Comparison of ENCODE assay signal across 8 mouse cellular contexts in genomic region chr4:133338521-133339095, GRCm38 (mm10). TPM values are rescaled to one million over a fixed set of nuclear protein-coding genes. Genes with fewer than 3 reads are reported as not detected.
A peak's percentile ranks its signal among the peaks of the same experiment; 100 is the strongest.
DNase-seq lines count a peak whose midpoint lies in the region; ATAC-seq and TF ChIP-seq lines count a peak whose summit lies in the region.

No protein-coding gene starts in this region.

- peak; percentile 14; the same call in 1 of the 2 replicates for ATAC-seq in heart, embryonic 14.5 days (ENCODE audit: insufficient number of reproducible peaks, insufficient read depth, low FRiP score, low read depth)
- no peak for ATAC-seq in G1E (ENCODE audit: extremely low read depth, insufficient number of reproducible peaks, low FRiP score, poor library complexity, severe bottlenecking)
- peak; percentile 34 for ATAC-seq in liver, embryonic 13.5 days (ENCODE audit: low read depth)
- no peak; the same call in 1 of the 2 replicates for ATAC-seq in stomach, embryonic 16.5 days (ENCODE audit: insufficient read depth, low FRiP score)

- H3K9me3 ChIP-seq in heart, embryonic 14.5 days (ENCODE audit: control insufficient read depth, low read length), result no peaks in the 10 kb centered on the region
- no peaks in the 10 kb centered on the region for H3K9me3 ChIP-seq in G1E (replicated peaks)
- no peaks in the 10 kb centered on the region for H3K9me3 ChIP-seq in forebrain, embryonic 10.5 days
- H3K9me3 ChIP-seq in liver, embryonic 13.5 days (replicated peaks), result no peaks in the 10 kb centered on the region
- no peaks in the 10 kb centered on the region for H3K9me3 ChIP-seq in stomach, embryonic 16.5 days (replicated peaks; ENCODE audit: control insufficient read depth, low read length)

- H3K27me3 ChIP-seq in heart, embryonic 14.5 days (ENCODE audit: control insufficient read depth, insufficient read depth, low read length), result no peaks in the 10 kb centered on the region
- peaks cover 24% of the 10 kb centered on the region for H3K27me3 ChIP-seq in G1E (ENCODE audit: insufficient read depth, low read length)
- H3K27me3 ChIP-seq in forebrain, embryonic 10.5 days (ENCODE audit: poor library complexity, severe bottlenecking), result no peaks in the 10 kb centered on the region
- peaks cover 7% of the 10 kb centered on the region for H3K27me3 ChIP-seq in liver, embryonic 13.5 days
- no peaks in the 10 kb centered on the region for H3K27me3 ChIP-seq in stomach, embryonic 16.5 days (ENCODE audit: control insufficient read depth, insufficient read depth, low read length)

- under 1% methylated on average over 34 of the region's 39 CpGs for WGBS in heart, embryonic 14.5 days
- WGBS in forebrain, embryonic 10.5 days, result under 1% methylated on average over 39 of the region's 39 CpGs
- WGBS in liver, embryonic 13.5 days (ENCODE audit: insufficient replicate concordance), result 1% methylated on average over 39 of the region's 39 CpGs
- WGBS in stomach, embryonic 16.5 days, result under 1% methylated on average over 39 of the region's 39 CpGs

- H3K27ac ChIP-seq in heart, embryonic 14.5 days (replicated peaks in 1 of 2; ENCODE audit: control insufficient read depth in 1 of 2, insufficient read depth in 1 of 2, low read depth in 2 of 2, low read length in 2 of 2), result peak overlapping the region; percentile 21 to 72; a peak in 2 of 4 replicates
- peak overlapping the region; percentile 90 for H3K27ac ChIP-seq in forebrain, embryonic 10.5 days
- peak overlapping the region; percentile 86 for H3K27ac ChIP-seq in liver, embryonic 13.5 days
- peak overlapping the region; percentile 64 for H3K27ac ChIP-seq in stomach, embryonic 16.5 days (ENCODE audit: low read length)

- no peak for TF ChIP-seq CTCF in G1E (IDR thresholded peaks at IDR 0.05; ENCODE audit: low read depth, low read length)

- peak overlapping the region; percentile 56 to 95 for H3K4me3 ChIP-seq in heart, embryonic 14.5 days (ENCODE audit: control insufficient read depth in 1 of 2, insufficient read depth in 1 of 2, low read depth in 1 of 2, low read length in 2 of 2)
- peak overlapping the region; percentile 84 for H3K4me3 ChIP-seq in G1E (ENCODE audit: low read depth, low read length)
- peak overlapping the region; percentile 71 for H3K4me3 ChIP-seq in forebrain, embryonic 10.5 days
- peak overlapping the region; percentile 90 for H3K4me3 ChIP-seq in liver, embryonic 13.5 days (replicated peaks)
- peak overlapping the region; percentile 96 for H3K4me3 ChIP-seq in stomach, embryonic 16.5 days (replicated peaks; ENCODE audit: low read length)

- no peaks in the 10 kb centered on the region for H3K36me3 ChIP-seq in heart, embryonic 14.5 days (ENCODE audit: control insufficient read depth, insufficient read depth, low read length)
- H3K36me3 ChIP-seq in G1E (replicated peaks), result no peaks in the 10 kb centered on the region
- H3K36me3 ChIP-seq in forebrain, embryonic 10.5 days (replicated peaks), result no peaks in the 10 kb centered on the region; the same call in 1 of the 2 replicates
- no peaks in the 10 kb centered on the region for H3K36me3 ChIP-seq in liver, embryonic 13.5 days
- no peaks in the 10 kb centered on the region for H3K36me3 ChIP-seq in stomach, embryonic 16.5 days (ENCODE audit: control insufficient read depth, insufficient read depth, low read length)

- DNase-seq in heart, adult 9 months (ENCODE audit: low spot score in 2 of 2), result no peak
- DNase-seq in G1E (ENCODE audit: low spot score), result peak; percentile 42
- no peak for DNase-seq in forebrain, embryonic 10.5 days (ENCODE audit: extremely low spot score, low spot score)
- no peak for DNase-seq in liver, embryonic 13.5 days
- DNase-seq in left cerebral cortex, postnatal 25 days (ENCODE audit: low spot score in 2 of 2), result no peak
- DNase-seq in adrenal gland, adult 2 months, result no peak

- peak overlapping the region; percentile 93 for H3K9ac ChIP-seq in heart, embryonic 14.5 days (ENCODE audit: low read length)
- peak overlapping the region; percentile 96 for H3K9ac ChIP-seq in liver, embryonic 13.5 days
- peak overlapping the region; percentile 94 for H3K9ac ChIP-seq in stomach, embryonic 16.5 days (ENCODE audit: low read length)

- peaks cover 2 to 7% of the 10 kb centered on the region in 2 experiments; a peak in 2 of 4 replicates for H3K4me1 ChIP-seq in heart, embryonic 14.5 days (ENCODE audit: control insufficient read depth in 2 of 2, insufficient read depth in 2 of 2, low read length in 2 of 2)
- H3K4me1 ChIP-seq in G1E (ENCODE audit: insufficient read depth, low read depth, low read length), result peaks cover 14% of the 10 kb centered on the region
- peaks cover 21% of the 10 kb centered on the region for H3K4me1 ChIP-seq in forebrain, embryonic 10.5 days
- peaks cover 27% of the 10 kb centered on the region for H3K4me1 ChIP-seq in liver, embryonic 13.5 days (replicated peaks)
- peaks cover 13% of the 10 kb centered on the region; the same call in 1 of the 2 replicates for H3K4me1 ChIP-seq in stomach, embryonic 16.5 days (ENCODE audit: control insufficient read depth, insufficient read depth, low read length)

- peak overlapping the region; percentile 89 for H3K4me2 ChIP-seq in heart, embryonic 14.5 days (ENCODE audit: low read length)
- peak overlapping the region; percentile 99 for H3K4me2 ChIP-seq in liver, embryonic 13.5 days
- peak overlapping the region; percentile 82 for H3K4me2 ChIP-seq in stomach, embryonic 16.5 days (ENCODE audit: low read depth, low read length)

- intact Hi-C loops in left cerebral cortex, postnatal 25 days (cut with DNase I), result no loop called here

RNA-seq across cellular contexts. Expression of gene Wdtc1, which starts 14.7 kb away (rescaled TPM):
- 16.9 and 17.3 TPM in 2 replicates for polyA plus RNA-seq in heart, embryonic 14.5 days (2014; fragmentation: Nextera tagmentation; extraction: Ambion mirVana)
- total RNA-seq in G1E (2014; fragmentation: Nextera tagmentation) (24.5 and 32.3 TPM in 2 replicates), G1E (2017) (6.9 and 7.1 TPM in 2 replicates)
- 53.4 and 61.4 TPM in 2 replicates for polyA plus RNA-seq in G1E (2012)
- polyA plus RNA-seq in forebrain, embryonic 10.5 days (2016; fragmentation: Nextera tagmentation; extraction: Ambion mirVana), result 16.8 and 17.0 TPM in 2 replicates
- 5.5 and 7.1 TPM in 2 replicates for polyA plus RNA-seq in liver, embryonic 13.5 days (2015; fragmentation: Nextera tagmentation; extraction: Ambion mirVana)
- 12.9 and 14.8 TPM in 2 replicates for polyA plus RNA-seq in stomach, embryonic 16.5 days (2015; fragmentation: Nextera tagmentation; extraction: Ambion mirVana)
- total RNA-seq in left cerebral cortex, postnatal 25 days (2021), result 10 to 100 TPM; 58.0 to 59.7 TPM
- total RNA-seq in adrenal gland, adult 2 months (2021), result 10 to 100 TPM; 56.3 to 56.9 TPM
- 75.2 and 83.0 TPM in 2 replicates for polyA plus RNA-seq in adrenal gland, adult 2 months (2012; rRNA removed)

RNA-seq across cellular contexts. Expression of gene Slc9a1, which starts 30.9 kb away (rescaled TPM):
- 5.6 and 6.5 TPM in 2 replicates for polyA plus RNA-seq in heart, embryonic 14.5 days (2014; fragmentation: Nextera tagmentation; extraction: Ambion mirVana)
- 27.3 and 30.2 TPM in 2 replicates for total RNA-seq in G1E (2014; fragmentation: Nextera tagmentation)
- total RNA-seq in G1E (2017), result 5.3 and 7.3 TPM in 2 replicates
- polyA plus RNA-seq in G1E (2012), result 37.0 and 44.6 TPM in 2 replicates
- 7.9 and 8.1 TPM in 2 replicates for polyA plus RNA-seq in forebrain, embryonic 10.5 days (2016; fragmentation: Nextera tagmentation; extraction: Ambion mirVana)
- 2.7 and 3.1 TPM in 2 replicates for polyA plus RNA-seq in liver, embryonic 13.5 days (2015; fragmentation: Nextera tagmentation; extraction: Ambion mirVana)
- 10.1 and 10.7 TPM in 2 replicates for polyA plus RNA-seq in stomach, embryonic 16.5 days (2015; fragmentation: Nextera tagmentation; extraction: Ambion mirVana)
- 10 to 100 TPM; 46.0 to 51.9 TPM for total RNA-seq in left cerebral cortex, postnatal 25 days (2021)
- total RNA-seq in adrenal gland, adult 2 months (2021), result 10 to 100 TPM; 57.8 to 69.0 TPM
- 104 and 127 TPM in 2 replicates for polyA plus RNA-seq in adrenal gland, adult 2 months (2012; rRNA removed)

Comparison
In these comparisons a context has a peak if more than half of its experiments do, and no peak if none do; other contexts are left out.
1. ATAC-seq: peak in heart, embryonic 14.5 days (single experiment) and liver, embryonic 13.5 days (single experiment); none in G1E (single experiment) and stomach, embryonic 16.5 days (single experiment).
2. Peak in every context shown above with its lines, with median percentiles within 50 percentile points of each other: H3K27ac ChIP-seq, H3K4me2 ChIP-seq, H3K4me3 ChIP-seq and H3K9ac ChIP-seq.